Mouse (Mus musculus) liver, embryonic 14.5 days (tissue): ENCODE measurements around the gene Btbd10.

Source experiments
- CTCF ChIP-seq: IDR thresholded peaks from 2 replicates; pipeline ENCODE4 v1.5.1; 2016; ENCODE audit warnings: antibody characterized with exemption, low read depth, control low read depth
- EP300 ChIP-seq: IDR thresholded peaks from 2 replicates; pipeline ENCODE4 v1.6.1; 2016; ENCODE audit warnings: antibody characterized with exemption, low read depth

- TF ChIP-seq CTCF (no peak), EP300 (0 out of 2 replicates have a peak, but pooled peaks have one; percentile 16)
Observed at GRCm38 (mm10) chr7:113294598-113294997, 74.6 kb downstream of the Btbd10 start.
